Mouse (Mus musculus) neutrophil, adult 5-6 weeks (primary cell): ENCODE measurements around the gene Ubxn6. TPM values are rescaled to one million over a fixed set of nuclear protein-coding genes. Genes with fewer than 3 reads are reported as not detected.

ENCODE experiments used
- ATAC-seq: fragments of 151-379, 151-347 bp; 2 replicates; pipeline ENCODE4 v1.8.0; 2017; ENCODE audit warnings: mild to moderate bottlenecking, moderate TSS enrichment; ENCODE audit not compliant: insufficient number of reproducible peaks, poor library complexity, low FRiP score, severe bottlenecking; ENCODE audit errors: extremely low read depth
- total RNA-seq: library from RNA; stranded (forward); fragments of 200-1000 nt; gene quantifications from 2 replicates; pipeline ENCODE4 v1.2.3, GENCODE M21; 2017

Gene Ubxn6
- total RNA-seq, 1 experiment from 2014 or later: 31.3 TPM

DNA sequence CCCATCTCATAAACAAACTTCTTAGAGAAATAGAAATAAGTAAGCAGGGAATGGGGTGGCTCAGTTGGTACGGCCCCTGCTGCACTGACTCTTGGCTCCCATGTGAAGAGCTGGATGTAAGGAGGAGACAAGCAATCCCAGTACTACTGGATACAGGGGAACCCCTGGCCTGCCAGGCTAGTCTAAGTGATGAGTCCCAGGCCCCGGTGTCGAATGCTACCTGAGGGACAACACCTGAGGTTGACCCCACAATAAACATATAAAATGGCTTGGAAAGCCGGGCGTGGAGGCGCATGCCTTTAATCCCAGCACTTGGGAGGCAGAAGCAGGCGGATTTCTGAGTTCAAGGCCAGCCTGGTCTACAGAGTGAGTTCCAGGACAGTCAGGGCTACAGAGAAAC lies 43.4 kb downstream of the Ubxn6 start:
- ATAC-seq: no peak

GRCm38 (mm10) chr17:56030919-56031318 lies 43.9 kb downstream of the Ubxn6 start:
- peak; percentile 28 for ATAC-seq

DNA sequence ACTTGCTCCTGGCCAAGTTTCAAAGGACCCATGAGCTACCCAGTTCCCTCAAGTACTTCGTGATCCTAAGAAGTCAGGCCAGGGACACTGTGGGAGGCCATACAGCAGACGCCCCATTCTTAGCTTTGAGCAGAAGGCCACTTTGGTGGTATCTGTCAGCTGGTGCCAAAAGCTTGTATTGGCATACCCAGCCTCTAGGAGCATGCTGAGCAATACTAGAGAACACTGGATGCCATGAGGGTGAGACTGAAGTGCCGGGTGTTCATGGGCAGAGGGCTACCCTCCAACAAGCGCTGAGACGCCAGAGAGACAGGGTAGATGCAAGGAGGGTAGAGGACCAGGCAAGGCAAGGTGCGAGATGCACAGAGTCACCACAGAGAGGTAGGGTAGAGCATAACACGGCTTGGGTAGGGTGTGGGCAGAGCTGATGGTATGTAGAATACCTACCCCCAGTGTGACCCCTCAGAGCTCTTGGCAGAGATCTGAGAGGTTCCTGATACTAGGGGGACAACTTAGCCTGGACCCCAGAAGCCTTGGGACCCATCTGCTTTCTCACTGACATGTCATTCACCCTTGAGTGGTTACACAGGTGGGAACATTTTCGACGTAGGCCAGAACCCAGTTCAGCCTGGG lies 44.5 kb downstream of the Ubxn6 start:
- ATAC-seq: no peak

DNA sequence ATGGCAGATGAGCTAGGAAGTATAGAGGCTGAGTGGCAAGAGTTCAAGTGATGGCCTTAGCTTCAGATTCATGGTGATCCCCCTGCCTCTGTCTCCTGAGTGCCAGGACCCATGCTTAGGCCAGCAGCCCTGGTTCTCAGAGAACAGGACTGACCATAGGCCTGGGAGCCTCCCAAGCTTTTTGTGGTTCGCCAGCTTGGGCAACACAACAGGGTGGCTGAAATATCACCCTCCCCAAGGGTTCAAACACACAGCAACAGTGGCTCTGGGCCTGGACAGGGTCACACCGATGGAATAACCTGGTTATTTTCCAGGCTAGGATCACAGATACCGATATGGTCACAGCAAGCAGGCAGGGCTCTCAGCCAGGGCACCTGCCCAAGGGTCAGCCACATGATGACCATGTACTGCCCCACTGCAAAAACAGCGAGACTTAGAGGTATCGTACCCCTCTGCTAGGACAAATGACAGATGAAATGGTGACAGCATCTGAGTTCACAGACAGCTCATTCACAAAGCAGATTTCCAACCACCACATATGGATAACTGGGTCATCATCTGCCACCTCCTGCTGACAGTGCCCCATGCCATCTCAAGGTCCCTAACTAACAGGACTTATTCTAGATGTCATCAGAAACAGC lies 46.9 kb downstream of the Ubxn6 start:
- ATAC-seq: no peak

DNA sequence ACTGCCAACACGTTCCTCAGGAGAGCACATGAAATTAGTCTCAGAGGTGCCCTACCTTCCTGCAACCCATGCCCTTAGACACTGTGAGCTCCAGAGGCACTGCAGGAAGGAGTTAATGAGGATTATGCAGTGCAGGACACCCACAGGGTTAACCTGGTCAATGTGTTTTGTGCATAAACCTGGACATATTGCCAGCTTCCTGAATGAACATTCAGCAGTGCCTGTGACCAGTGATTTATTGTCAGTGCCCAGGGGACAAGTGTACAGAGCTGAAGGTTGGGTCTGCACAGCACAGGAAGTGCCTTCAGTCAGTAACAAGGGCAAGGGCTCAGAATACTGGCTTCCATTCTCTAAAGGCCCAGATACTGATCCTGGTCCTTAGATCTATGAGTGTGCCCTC lies 47.9 kb downstream of the Ubxn6 start:
- no peak for ATAC-seq

- no peak for ATAC-seq
Measured at GRCm38 (mm10) chr17:56026303-56026702, 48.5 kb downstream of the Ubxn6 start.

- ATAC-seq: no peak
Measured at GRCm38 (mm10) chr17:56024931-56025330, 49.9 kb downstream of the Ubxn6 start.

DNA sequence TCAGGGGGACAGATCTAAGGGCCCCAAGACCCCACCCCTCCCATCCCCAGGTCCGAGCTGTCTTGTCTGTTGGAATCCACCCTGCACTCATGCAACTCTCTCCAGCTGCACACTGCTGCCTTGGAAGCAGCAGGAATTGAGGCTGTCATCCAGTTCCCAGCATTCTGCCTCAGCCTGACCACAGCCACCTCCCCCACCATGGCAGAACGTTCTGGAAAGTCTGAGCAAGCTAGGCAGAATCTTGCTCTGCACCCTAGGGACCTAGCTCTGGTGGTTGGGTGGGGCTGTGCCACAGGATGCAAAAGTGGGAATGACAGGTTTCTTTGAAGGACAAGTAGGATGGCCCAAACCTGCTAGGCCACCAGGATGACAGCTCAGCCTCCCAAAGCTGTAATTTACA lies 50.4 kb downstream of the Ubxn6 start:
- ATAC-seq: no peak

GRCm38 (mm10) chr17:56023386-56023785 lies 51.4 kb downstream of the Ubxn6 start:
- ATAC-seq: peak; percentile 44

- no peak for ATAC-seq
Measured at GRCm38 (mm10) chr17:56022989-56023290, 51.9 kb downstream of the Ubxn6 start.

DNA sequence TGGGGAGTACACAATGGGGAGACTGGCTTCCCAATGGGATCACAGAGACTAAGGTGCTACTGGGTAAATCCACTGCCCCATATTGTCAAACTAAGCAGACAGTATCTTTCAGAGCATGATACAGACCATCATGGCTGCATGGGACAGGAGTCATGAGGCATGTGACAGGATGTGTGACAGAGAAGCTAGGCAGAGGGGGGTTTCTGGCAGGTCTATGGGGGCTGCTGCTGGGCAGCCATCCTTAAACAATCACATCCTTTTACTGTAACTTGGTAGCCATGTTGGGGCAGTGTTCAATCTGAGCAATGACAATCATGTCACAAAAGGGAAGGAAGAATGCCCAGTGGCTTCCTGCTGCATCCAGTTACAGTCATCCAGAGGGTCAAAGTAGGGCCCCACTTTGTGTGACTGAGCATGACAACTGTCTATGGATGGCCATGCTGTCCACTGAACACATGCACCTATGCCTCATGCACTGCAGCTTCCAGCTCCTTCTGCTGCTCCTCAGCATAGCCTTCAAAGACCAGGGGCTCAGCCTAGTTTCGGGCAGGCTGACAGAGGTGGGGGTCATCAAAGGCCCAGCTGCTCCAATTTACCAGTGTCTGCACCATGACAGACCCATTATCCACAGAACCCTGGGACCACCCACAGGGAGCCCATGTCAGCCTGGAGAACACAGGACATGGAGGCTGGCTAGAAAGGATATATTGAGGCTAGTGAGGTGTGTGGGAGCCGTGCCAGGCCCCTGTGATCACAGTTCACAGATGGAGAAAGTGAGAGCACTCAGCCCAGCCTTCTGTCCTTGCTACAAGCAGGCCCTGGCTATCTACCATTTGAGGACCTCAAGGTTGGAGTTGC lies 52.5 kb downstream of the Ubxn6 start:
- peak; percentile 35; the same call in 1 of the 2 replicates for ATAC-seq

DNA sequence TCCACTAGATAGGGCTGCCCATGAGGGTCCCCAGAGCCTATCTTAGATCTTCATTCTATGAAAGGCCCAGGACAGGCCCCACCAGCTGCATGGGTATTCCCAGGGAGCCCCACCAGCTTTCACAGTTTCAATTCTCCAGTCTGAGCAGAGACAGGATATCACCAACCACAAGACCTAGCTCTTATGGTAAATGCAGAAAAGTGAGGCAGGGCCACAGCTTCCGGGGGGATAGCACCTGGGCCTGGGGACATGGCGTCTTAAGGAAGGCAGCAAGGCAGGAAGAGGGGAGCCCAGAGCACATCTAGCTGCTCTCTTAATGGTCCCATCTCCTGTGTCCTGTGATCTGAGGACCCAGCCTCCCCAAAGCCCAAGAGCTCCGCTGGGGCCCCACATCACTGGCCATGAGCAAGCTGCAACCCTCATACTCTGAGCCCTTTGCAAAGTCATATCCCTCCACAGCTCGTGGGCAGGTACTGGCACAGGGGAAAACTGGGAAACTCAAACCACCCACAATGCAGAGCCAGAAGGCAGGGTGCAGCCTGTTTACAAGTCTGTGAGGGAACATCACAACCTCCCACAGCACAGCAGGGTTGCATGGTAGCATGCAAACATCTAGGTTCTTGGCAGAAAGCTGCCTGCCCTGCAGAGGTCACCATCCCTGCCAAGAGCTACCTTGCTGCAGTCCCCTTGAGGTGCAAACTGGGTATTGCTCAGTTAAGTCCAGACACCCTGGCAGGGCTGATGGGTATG lies 53.5 kb downstream of the Ubxn6 start:
- no peak for ATAC-seq

DNA sequence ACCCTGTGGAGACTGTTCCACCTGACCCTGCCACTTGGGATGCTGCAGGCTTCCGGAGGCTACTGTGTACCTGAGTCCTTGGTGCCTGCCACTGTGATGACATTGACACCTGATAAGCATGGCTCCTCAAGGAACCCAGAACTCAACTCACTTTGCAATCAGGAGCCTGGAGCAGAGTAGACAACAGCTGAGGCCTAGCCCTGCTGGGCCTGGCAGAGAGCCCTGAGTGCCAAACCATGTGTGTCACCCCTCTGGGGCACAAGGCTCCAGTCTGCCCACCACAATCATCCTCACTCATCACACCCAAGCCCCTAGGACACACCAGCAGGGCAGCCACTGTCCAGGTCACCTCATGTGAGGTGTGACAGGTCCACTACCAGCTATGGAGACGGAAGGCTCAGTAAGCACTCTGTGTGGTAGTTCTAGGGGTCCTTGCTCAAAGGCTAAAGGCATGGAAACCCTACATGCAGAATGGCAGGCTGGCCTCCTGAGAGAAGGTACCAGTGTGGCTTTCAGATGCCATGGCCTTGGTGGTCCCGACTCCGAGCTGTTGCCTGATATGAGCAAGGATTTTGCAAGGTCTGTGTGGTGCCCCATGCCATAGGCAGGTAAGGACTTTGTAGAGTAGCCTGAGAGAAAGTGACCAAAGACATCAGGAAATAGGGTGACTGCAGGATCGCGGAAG lies 54.3 kb downstream of the Ubxn6 start:
- no peak for ATAC-seq

DNA sequence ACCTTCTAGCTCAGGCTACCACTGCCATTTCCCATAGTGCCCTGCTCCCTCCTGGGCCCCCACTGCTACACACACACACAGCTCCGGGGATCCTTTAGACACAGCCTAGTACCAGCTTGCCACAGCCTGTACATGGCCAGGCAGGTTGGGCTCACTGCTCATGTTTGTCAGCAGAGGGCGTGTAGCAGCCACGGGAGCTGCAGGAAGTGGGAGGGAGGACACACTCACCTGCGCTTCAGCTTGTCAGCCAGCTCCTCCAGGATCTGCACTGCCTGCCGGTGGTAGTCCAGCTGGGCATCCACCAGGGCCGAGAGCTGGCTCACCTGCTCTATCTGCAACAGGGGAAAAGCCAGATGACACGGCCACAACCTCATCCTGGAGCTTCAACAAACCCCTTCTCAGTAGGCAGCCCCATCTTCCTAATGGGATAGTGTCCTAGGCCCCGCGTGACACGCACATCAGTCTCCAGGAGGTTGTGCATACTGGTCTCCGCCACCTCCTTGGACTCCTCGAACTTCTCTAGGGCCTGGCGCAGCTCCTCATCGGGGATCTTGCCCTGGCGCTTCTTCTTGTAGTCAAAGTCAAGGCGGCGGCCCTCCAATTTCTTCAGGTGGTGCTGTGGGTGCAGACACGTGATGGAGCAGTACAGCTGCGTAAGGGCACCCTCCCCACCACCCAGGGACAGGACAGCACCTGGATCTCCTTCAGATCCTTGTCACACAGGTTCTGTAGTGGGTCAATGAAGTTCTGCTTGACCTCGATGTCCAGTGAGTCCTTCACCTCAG lies 56.3 kb downstream of the Ubxn6 start:
- ATAC-seq: 0 out of 2 replicates have a peak, but pooled peaks have one; percentile 14

DNA sequence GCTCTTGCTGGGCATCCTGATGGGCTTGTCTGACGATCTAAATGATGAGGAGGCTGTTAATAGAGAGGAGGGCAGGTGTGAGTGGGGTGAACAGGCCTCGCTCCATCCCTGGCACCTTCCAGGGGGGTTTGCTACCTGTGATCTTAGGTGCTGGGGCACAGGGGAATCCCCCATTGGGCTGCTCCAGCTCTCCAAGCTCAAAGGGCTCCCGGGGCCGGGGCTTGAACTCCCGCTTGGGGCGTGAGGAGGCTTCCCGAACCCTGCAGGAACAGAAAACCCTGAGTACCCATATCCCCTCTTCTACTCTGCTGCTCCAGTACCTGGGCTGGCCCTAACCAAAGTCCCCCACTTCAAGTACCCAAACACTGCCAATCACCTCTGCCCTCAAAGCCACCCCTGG lies 57.0 kb downstream of the Ubxn6 start:
- no peak for ATAC-seq
